Mouse (Mus musculus) brain, embryonic 14.5 days (tissue): Measurements from ENCODE around the gene Abi1. TPM values are rescaled to one million over a fixed set of nuclear protein-coding genes. Genes with fewer than 3 reads are reported as not detected.

Experiments
- DNase-seq: peaks from one replicate; pipeline ENCODE4 v3.0.0-alpha.2; 2011; ENCODE audit warnings: low read depth
- CTCF ChIP-seq: fragments of 200-500 bp; IDR thresholded peaks from 2 replicates; pipeline ENCODE4 v1.5.1; 2012; ENCODE audit warnings: inconsistent platforms, mild to moderate bottlenecking, moderate library complexity, borderline replicate concordance; ENCODE audit not compliant: insufficient read depth, insufficient read length; ENCODE audit errors: extremely low read depth
- POLR2A ChIP-seq: fragments of 200-500 bp; IDR thresholded peaks from 2 replicates; pipeline ENCODE4 v1.6.1; 2012; ENCODE audit warnings: mild to moderate bottlenecking, inconsistent platforms, borderline replicate concordance; ENCODE audit not compliant: poor library complexity, insufficient read depth, insufficient read length, severe bottlenecking; ENCODE audit errors: extremely low read depth
- polyA plus RNA-seq: library from polyadenylated mRNA; depleted of rRNA; stranded (reverse); fragments of >200 nt; gene quantifications from 2 replicates; pipeline ENCODE4 v1.2.3, GENCODE M21; 2012; rRNA removed

The Abi1 gene
- 86.0 and 108 TPM in 2 replicates for polyA plus RNA-seq

DNA sequence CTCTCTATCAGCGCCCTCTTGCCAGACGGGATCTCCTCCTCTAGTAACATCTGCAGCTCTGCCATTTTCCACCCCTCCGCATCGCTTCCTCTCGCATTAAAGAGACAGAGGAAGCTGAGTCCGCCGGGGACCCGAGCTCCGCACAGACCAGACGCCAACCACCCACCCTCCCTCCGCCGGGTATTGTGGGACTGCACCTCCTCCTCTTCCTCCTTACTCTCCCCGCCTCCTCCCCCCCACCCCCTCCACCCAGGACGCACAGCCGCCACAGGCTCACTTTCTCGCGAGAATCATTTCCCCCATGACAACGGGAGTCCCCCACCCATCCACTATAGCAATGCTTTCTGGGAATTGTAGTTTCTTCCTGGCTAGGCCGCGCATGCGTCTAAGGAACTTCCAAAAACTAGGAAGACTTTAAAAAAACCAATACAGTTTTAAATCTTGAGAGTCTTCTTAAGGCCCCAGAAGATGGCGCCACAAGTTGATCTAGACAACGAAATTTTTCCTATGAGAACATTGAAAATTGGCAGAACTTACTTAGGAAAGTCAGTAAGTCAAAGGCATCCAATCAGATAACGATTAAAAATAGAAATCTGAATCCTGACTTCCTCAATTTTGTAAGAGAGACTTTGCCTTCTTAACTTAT is at the start of gene Abi1:
Gene Abi1 (minus strand): TSS at position 241 of the 646 bp plus-strand sequence.
- DNase-seq, result peak; percentile 99
- TF ChIP-seq POLR2A, result peak; percentile 92; the same call in 1 of the 2 replicates
- no peak for TF ChIP-seq CTCF

DNA sequence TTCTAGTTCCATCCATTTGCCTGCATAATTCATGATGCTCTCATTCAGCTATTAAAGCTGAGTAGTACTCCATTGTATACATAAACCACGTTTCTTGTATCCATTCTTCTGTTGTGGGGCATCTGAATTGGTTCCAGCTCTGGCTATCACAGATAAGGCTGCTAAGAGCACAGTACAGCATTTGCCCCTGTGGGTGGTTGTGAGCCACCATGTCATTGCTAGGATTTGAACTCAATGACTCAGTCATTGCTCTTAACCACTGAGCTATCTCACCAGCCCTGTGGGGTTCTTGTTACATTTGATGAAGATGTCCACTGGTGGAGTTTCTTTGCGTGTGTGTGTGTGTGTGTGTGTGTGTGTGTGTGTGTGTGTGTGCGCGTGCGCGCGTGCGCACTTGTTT is 44.5 kb upstream of the Abi1 start:
- TF ChIP-seq CTCF, result no peak
- TF ChIP-seq POLR2A, result no peak
- no peak for DNase-seq

DNA sequence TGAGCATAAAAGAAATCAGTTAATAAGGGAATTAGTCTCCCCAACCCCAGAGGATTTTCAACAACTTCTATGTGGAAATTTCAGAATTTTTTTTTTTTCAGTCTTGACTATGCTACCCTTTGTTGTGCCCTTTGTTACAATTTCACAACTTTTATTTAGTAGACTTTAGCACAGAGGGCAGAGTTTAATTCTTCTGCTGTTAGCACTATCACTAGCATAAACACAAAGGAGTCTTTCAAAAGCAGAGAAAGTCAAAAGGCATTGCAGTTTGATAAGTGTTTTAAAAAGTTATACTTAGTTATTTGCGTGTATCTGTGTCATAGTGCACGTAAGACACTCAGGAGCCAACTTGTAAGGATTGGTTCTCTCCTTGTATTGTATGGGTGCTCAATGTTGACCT is 38.5 kb upstream of the Abi1 start:
- no peak for TF ChIP-seq POLR2A
- TF ChIP-seq CTCF, result no peak
- DNase-seq, result no peak

DNA sequence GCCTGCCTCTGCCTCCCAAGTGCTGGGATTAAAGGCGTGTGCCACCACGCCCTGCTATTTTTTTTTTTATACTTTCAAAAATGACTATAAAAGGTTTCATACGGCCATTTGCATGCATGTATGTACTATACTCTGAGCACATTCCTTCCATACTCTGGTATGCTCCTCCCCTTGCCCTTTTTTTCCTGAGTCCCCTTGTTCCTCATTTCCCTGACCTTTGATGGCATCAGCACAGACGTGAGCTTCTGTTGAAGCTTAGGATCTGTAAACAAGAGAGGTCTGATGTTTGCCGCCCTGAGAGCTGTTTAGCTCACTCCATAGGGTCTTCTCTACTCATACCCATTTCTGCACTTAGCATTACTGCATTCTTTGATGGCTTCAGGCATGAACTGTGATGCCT is 37.7 kb upstream of the Abi1 start:
- DNase-seq, result no peak
- TF ChIP-seq POLR2A (no peak), CTCF (no peak)

DNA sequence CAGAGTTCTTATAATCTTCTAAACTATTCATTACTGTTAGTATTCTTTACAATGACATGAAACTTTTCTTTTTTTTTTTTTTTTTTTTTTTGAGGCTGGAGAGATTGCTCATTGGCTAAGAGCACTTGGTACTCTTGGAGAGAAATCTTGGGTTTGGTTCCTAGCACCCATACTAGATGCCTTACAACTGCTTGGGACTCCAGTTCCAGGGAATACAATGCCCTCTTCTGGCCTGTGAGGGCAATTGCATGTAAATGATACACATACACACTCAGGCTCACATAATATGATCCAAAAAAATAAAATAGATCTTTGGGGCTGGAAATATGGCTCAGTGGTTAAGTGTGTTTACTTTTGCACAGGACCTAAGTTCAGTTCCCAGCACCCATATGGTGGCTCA is 36.7 kb upstream of the Abi1 start:
- DNase-seq, result no peak
- TF ChIP-seq CTCF (no peak), POLR2A (no peak)

DNA sequence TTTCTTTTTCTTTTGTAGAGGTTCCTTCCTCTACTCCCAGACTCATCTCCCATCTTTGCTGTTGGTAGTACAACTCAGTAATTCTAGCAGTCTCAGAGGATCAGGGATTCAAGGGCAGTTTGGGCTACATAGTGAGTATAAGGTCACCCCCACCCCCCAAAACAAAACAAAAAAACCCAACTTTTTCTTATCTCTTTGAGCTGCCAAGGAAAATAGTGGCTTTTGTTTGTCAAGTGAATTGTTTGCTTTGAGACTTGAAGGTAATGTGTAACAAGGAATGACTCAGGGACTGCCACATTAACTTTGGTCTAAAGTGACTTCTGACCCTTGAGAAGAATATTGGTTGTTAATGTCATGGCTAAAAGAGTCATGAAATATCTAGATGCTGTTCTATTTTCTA is 35.8 kb upstream of the Abi1 start:
- no peak for TF ChIP-seq POLR2A
- TF ChIP-seq CTCF, result no peak
- DNase-seq, result no peak

DNA sequence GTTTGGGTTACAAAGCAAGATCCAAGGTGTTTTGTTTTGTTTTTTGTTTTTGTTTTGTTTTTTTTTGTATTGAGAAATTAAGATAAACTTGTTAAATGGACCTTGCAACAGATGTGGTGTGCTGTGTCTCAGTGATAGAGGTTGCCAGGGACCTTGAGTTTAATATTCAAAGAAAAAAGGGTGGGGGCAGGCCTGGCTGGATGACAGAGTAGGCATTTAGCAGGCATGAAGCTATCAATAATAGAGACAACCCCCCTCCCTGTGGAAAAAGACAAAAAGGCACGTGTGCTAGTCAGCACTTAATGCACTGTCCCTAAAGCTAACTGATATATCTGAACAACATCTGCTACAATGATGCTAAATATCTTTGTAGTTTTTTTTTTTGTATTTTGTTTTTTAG is 31.4 kb upstream of the Abi1 start:
- TF ChIP-seq CTCF (no peak), POLR2A (no peak)
- no peak for DNase-seq

DNA sequence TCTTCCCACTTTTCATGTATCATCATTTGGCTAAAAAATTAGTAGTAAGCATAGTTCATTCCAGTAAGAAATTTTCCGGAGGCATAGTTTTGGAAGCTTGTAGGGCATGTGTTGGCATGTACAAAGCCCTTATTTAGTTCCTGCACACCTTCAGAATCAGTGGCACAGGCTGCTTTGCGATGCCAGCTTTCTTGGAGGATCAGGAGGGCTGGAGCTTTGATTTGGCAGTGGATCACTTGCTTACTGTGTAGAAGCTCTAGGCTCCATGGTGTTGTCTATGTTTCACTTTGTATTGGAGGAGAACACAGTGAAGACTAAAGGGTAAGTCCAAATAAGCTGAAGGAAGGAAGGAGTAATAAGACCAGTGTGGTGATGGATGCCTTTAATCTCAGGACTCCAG is 30.4 kb upstream of the Abi1 start:
- TF ChIP-seq CTCF (no peak), POLR2A (no peak)

DNA sequence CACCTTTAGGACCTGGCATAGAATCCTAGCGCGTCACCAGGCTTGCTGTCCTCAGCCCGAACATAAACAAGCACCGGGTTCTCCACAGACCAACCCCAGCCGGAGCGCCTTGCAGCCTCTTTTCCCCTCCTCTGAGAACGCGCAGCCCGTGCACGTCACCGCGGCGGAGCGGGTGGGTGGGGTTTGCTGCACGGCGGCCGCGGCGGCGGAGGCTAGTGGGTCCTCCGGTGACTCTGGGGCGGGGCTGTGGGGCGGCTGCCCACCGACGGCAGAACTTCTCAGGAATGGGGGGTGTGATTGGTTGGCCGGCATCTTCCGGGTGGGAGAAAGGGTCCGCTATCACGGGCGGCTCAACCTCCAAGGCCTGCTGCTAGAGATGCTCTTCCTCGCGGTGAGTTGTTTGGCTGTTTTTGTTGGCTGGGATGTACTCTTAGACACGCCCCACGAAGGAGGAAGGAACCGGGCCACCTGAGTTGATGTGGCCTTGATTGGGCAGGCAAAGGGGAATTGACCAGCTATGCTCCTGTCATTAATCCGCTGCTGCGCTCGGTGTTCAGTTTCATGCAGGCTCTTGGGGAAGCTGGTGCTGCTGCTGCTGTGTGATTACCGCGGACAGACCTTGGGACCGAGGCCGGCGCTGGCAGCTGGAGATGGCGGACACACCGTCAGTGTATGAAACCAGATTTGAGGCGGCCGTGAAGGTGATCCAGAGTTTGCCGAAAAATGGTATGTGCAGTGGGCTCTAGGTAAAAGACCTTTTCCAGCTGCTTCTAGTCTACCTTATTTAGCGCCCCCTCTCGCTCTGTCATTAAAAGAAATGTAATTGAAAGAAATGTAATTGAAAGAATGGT is 29.1 kb upstream of the Abi1 start:
- peak; percentile 74 for TF ChIP-seq POLR2A
- TF ChIP-seq CTCF, result no peak
- peak; percentile 97 for DNase-seq

More for the DNA sequence above, 30.4 kb upstream of the Abi1 start:
- DNase-seq, result no peak

DNA sequence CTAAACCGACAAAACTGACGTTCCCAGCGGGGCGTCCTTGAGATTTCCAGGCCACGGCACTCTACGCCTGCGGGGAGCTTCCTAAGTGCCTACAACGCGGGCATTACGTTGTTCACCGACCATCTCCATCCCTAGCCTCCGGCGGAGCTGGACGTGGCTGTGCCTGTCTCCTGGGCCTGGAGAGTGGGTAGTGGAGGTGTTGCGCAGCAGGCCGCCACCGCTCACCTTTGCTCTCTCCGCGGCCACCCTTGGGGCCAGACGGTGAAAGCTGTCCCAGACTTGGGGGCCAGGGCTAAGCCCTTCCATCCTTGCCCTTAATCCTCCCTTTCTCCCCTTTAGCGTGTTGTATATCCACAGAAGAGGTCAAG is 28.3 kb upstream of the Abi1 start:
- no peak for DNase-seq
- TF ChIP-seq CTCF, result no peak
- no peak for TF ChIP-seq POLR2A

DNA sequence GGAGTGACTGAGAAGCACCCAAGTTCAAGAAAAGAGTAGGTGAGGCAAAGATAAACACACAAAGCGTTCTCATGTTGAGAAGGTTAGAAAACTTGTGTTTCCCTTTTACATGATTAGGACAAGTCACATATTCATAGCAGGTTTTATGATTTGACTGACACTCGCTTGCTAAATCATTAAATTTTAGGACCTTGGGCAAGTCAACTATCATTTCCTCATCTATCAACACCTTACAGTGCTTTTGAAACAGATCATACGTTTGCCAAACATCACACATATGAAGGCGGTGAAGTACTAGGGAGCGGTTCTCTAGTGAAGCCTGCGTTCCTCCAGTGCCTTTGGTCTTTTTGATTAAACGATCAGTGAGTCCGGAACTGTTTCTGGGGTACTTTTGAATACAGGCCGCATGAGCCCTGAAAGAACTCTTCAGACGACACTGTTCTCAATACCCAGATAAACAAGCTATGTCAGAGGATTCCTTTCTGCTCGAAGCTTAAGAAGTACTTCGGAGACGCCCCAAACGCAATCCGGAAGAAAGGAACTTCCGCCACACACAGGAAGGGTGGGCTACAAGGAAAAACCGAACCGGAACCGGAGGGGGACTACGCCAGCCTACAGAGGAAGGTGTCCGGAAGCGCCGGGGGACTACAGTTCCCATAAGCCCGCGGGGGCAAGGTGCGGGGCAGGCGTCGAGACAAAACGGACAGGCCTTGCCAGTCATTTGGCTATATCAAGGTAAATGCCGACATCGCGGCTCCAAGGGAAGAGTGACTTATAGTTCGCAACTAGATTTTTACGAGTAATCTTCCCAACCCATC is 27.7 kb upstream of the Abi1 start, which contains the start of gene Acbd5:
Gene Acbd5 (plus strand): TSS at position 616 of the 818 bp plus-strand sequence.
- peak; percentile 99 for DNase-seq
- TF ChIP-seq POLR2A, result peak; percentile 41; the same call in 1 of the 2 replicates
- no peak for TF ChIP-seq CTCF
